Mouse (Mus musculus) midbrain, postnatal 0 days (tissue): ENCODE data around the gene Notch4. TPM values are rescaled to one million over a fixed set of nuclear protein-coding genes. Genes with fewer than 3 reads are reported as not detected.

Source experiments
- ATAC-seq: fragments of 200-750 bp; cut with Nextera tagmentation; 2 replicates; pipeline ENCODE4 v1.8.0; 2017; ENCODE audit warnings: moderate number of reproducible peaks, mild to moderate bottlenecking, moderate TSS enrichment, moderate library complexity; ENCODE audit not compliant: low FRiP score
- DNase-seq: peaks from one replicate; pipeline ENCODE4 v3.0.0-alpha.2; 2015; ENCODE audit warnings: low spot score
- H3K27ac ChIP-seq: fragments of 300-500 bp; sonication (generic); 2 replicates; pipeline ENCODE4 v1.5.1; 2014; ENCODE audit warnings: low read depth, mild to moderate bottlenecking, low read length, mixed read lengths
- H3K27me3 ChIP-seq: fragments of 300-500 bp; sonication (generic); 2 replicates; pipeline ENCODE4 v1.6.1; 2014; ENCODE audit warnings: low read length, control low read depth, mixed read lengths; ENCODE audit not compliant: insufficient read depth
- H3K36me3 ChIP-seq: fragments of 300-500 bp; sonication (generic); 2 replicates; pipeline ENCODE4 v1.6.1; 2014; ENCODE audit warnings: low read length, control low read depth, mixed read lengths; ENCODE audit not compliant: insufficient read depth
- H3K4me1 ChIP-seq: fragments of 300-500 bp; sonication (generic); 2 replicates; pipeline ENCODE4 v1.6.1; 2014; ENCODE audit warnings: mild to moderate bottlenecking, control low read depth, antibody characterized with exemption, low read length, mixed read lengths; ENCODE audit not compliant: insufficient read depth
- H3K4me2 ChIP-seq: fragments of 300-500 bp; sonication (generic); 2 replicates; pipeline ENCODE4 v1.6.1; 2014; ENCODE audit warnings: low read depth, mild to moderate bottlenecking, low read length, mixed read lengths; ENCODE audit not compliant: poor library complexity, severe bottlenecking
- H3K4me3 ChIP-seq: fragments of 300-500 bp; sonication (generic); 2 replicates; pipeline ENCODE4 v1.5.1; 2014; ENCODE audit warnings: low read depth, mild to moderate bottlenecking, low read length, moderate library complexity
- H3K9ac ChIP-seq: fragments of 300-500 bp; sonication (generic); replicated peaks from 2 replicates; pipeline ENCODE4 v1.6.1; 2014; ENCODE audit warnings: mild to moderate bottlenecking, low read length, moderate library complexity, mixed read lengths; ENCODE audit not compliant: poor library complexity, severe bottlenecking
- H3K9me3 ChIP-seq: fragments of 300-500 bp; sonication (generic); 2 replicates; pipeline ENCODE4 v1.6.1; 2016; ENCODE audit warnings: low read length, control low read depth
- CTCF ChIP-seq: IDR thresholded peaks from 2 replicates; pipeline ENCODE4 v1.5.1; 2016; ENCODE audit warnings: antibody characterized with exemption, mild to moderate bottlenecking
- WGBS: fragments of 180-500 bp; shearing (Covaris S2); extraction: QIAGEN DNeasy Blood & Tissue Kit; methylation state at CpG from one replicate; pipeline ENCODE4 v1.1.7; 2014; 5-methylcytosine and 5-hydroxymethylcytosine counted together
- polyA plus RNA-seq: library from polyadenylated mRNA; unstranded; fragments of >200 nt; fragmentation: Nextera tagmentation; extraction: Ambion mirVana; gene quantifications from 2 replicates; pipeline ENCODE4 v1.2.1, GENCODE M21; 2015
- total RNA-seq: library from RNA; depleted of rRNA; stranded (reverse); fragments of >200 nt; gene quantifications from 2 replicates; pipeline ENCODE4 v1.2.3, GENCODE M21; 2014

Gene Notch4
- total and polyA plus RNA-seq, 2 experiments from 2014 or later = 6.1 to 44.3 TPM

- no peak for TF ChIP-seq CTCF
- DNase-seq (no peak), ATAC-seq (no peak)
- Histone ChIP-seq H3K9me3 (no peaks in the 10 kb centered on the region), H3K36me3 (no peaks in the 10 kb centered on the region), H3K4me2 (no peak overlapping the region), H3K9ac (no peak overlapping the region), H3K27me3 (no peaks in the 10 kb centered on the region), H3K4me1 (peaks cover 29% of the 10 kb centered on the region), H3K27ac (no peak overlapping the region), H3K4me3 (no peak overlapping the region)
- 78% methylated on average over 3 of the region's 3 CpGs for WGBS
These were observed 24.7 kb downstream of the Notch4 start for GRCm38 (mm10) chr17:34588767-34589166.

GRCm38 (mm10) chr17:34589206-34589605, 25.1 kb downstream of the Notch4 start:
- H3K4me2 ChIP-seq = no peak overlapping the region
- H3K27me3 ChIP-seq = no peaks in the 10 kb centered on the region
- DNase-seq (no peak), ATAC-seq (no peak)
- no peak overlapping the region for H3K27ac ChIP-seq
- 54% methylated on average over 7 of the region's 7 CpGs for WGBS
- no peak overlapping the region for H3K4me3 ChIP-seq
- TF ChIP-seq CTCF = no peak
- H3K36me3 ChIP-seq = no peaks in the 10 kb centered on the region
- no peaks in the 10 kb centered on the region for H3K9me3 ChIP-seq
- no peak overlapping the region for H3K9ac ChIP-seq
- peaks cover 34% of the 10 kb centered on the region for H3K4me1 ChIP-seq

GRCm38 (mm10) chr17:34589681-34590101, 25.6 kb downstream of the Notch4 start, which contains the start of gene Gpsm3:
TSS of gene Gpsm3 (plus strand) at chr17:34589806.
- no peak for DNase-seq
- no peak within 1 kb of the TSS for H3K4me3 ChIP-seq
- H3K9me3 ChIP-seq = no peaks in the 10 kb centered on the region
- 32% methylated on average over 7 of the region's 7 CpGs for WGBS
- H3K27me3 ChIP-seq = no peaks in the 10 kb centered on the region
- H3K4me2 ChIP-seq = peak within 1 kb of the TSS; percentile 15; the same call in 1 of the 2 replicates
- no peak for ATAC-seq
- H3K27ac ChIP-seq = no peak within 1 kb of the TSS
- peaks cover 2% of the 10 kb centered on the region; the same call in 1 of the 2 replicates for H3K36me3 ChIP-seq
- no peak for TF ChIP-seq CTCF
- peaks cover 38% of the 10 kb centered on the region for H3K4me1 ChIP-seq
- no peak within 1 kb of the TSS for H3K9ac ChIP-seq

- ATAC-seq (no peak), DNase-seq (no peak)
- Histone ChIP-seq H3K4me3 (no peak overlapping the region), H3K4me2 (peak overlapping the region; percentile 97), H3K36me3 (peaks cover 6% of the 10 kb centered on the region), H3K9ac (0 out of 2 replicates have a peak overlapping the region, but pooled peaks have one; percentile 92), H3K27ac (peak overlapping the region; percentile 98; the same call in 1 of the 2 replicates), H3K27me3 (no peaks in the 10 kb centered on the region), H3K9me3 (no peaks in the 10 kb centered on the region), H3K4me1 (peaks cover 38% of the 10 kb centered on the region)
- WGBS = 58% methylated on average over 15 of the region's 15 CpGs
- TF ChIP-seq CTCF = no peak
These were observed 26.3 kb downstream of the Notch4 start for GRCm38 (mm10) chr17:34590154-34590987.

GRCm38 (mm10) chr17:34591029-34591993, 27.2 kb downstream of the Notch4 start, which contains the start of gene Pbx2:
TSS of gene Pbx2 (plus strand) at chr17:34591266.
- ATAC-seq = no peak
- peak within 1 kb of the TSS; percentile 92 for H3K9ac ChIP-seq
- peak; percentile 61 for DNase-seq
- H3K27ac ChIP-seq = peak within 1 kb of the TSS; percentile 98
- H3K36me3 ChIP-seq = peaks cover 11% of the 10 kb centered on the region
- no peaks in the 10 kb centered on the region for H3K9me3 ChIP-seq
- peaks cover 31% of the 10 kb centered on the region for H3K4me1 ChIP-seq
- no peak for TF ChIP-seq CTCF
- H3K4me3 ChIP-seq = peak within 1 kb of the TSS; percentile 76
- H3K4me2 ChIP-seq = peak within 1 kb of the TSS; percentile 97
- 3% methylated on average over 20 of the region's 21 CpGs for WGBS
- no peaks in the 10 kb centered on the region for H3K27me3 ChIP-seq
